Mouse (Mus musculus) heart, embryonic 13.5 days (tissue): ENCODE measurements at regions not wholly inside any gene's neighbourhood (a gene's known extent, or its start where the extent isn't known, plus 50 kb on each side); places are given as distances from the start of the nearest gene placed in this dataset. TPM values are rescaled to one million over a fixed set of nuclear protein-coding genes. Genes with fewer than 3 reads are reported as not detected.

Experiments used
- microRNA-seq: library from miRNA; unstranded; fragments of <30 nt; microRNA quantifications from one replicate; pipeline ENCODE4, GENCODE M21; 2016

Small RNAs in the stretch of these regions (microRNA-seq; reads per million reads assigned to microRNA genes)
- not detected for gene Gm22196
